Mouse (Mus musculus) E14TG2a.4 (cell line): ENCODE results near the gene Rmnd1.

ENCODE experiments used
- CTCF ChIP-seq: conservative IDR thresholded peaks from 2 replicates; pipeline ENCODE4 v1.5.1; 2014; ENCODE audit warnings: low read length
- NANOG ChIP-seq: IDR thresholded peaks from 2 replicates; pipeline ENCODE4 v1.6.1; 2014; ENCODE audit warnings: borderline replicate concordance, low read length, mixed read lengths
- POU5F1 ChIP-seq: IDR thresholded peaks from 2 replicates; pipeline ENCODE4 v1.6.1; 2014; ENCODE audit warnings: low read length, borderline replicate concordance

DNA sequence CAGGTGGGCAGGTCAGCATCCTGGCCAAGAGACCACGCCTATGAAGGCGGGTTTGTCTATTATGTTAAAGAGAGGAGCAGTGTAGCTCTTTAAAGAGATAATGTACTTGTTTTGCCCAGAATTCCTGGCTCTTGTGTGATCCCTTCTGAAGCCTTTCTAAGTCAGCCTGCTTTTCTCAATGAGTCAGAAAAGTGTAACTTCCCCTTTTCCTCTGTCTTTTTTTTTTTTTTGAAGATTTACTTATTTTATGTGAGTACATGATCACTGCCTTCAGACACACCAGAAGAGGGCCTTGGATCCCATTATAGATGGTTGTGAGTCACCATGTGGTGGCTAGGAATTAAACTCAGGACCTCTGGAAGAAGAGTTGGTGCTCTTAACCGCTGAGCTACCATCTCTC lies 37.2 kb upstream of the Rmnd1 start:
- no peak for TF ChIP-seq CTCF
- no peak for TF ChIP-seq POU5F1
- no peak for TF ChIP-seq NANOG
